Mouse (Mus musculus): ENCODE data around the gene Olfr625-ps1.

DNA sequence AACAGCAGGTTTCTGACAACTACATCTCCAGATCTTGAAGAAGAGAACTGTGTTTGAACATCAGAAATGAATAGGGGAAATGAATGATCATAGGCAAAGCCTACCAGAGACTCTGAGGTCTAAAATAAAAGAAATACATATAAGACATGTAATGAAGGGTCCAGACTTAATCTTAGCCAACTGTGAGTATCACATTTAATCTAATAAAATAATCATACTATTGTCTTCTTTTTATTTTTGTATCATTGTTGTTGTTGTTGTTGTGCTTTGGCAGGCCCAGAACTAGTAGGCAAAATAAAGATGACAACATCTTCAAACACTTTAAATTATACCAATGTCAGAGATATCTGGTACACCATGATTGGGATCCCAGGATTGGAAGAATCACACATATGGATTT lies at the start of gene Olfr625-ps1:
- TF ChIP-seq POLR2A (IDR thresholded peaks at IDR 0.05; ENCODE audit: borderline replicate concordance, extremely low read depth, insufficient read depth, insufficient read length, poor library complexity, severe bottlenecking), result no peak
- TF ChIP-seq CTCF (IDR thresholded peaks at IDR 0.05; ENCODE audit: borderline replicate concordance, extremely low read depth, insufficient read depth, insufficient read length), result no peak
